Mouse (Mus musculus): Measurements from ENCODE around the gene Glra4. TPM values are rescaled to one million over a fixed set of nuclear protein-coding genes. Genes with fewer than 3 reads are reported as not detected.

Gene Glra4
- total and polyA plus RNA-seq, 3 experiments, result 0.13 TPM; not detected in 2

- Histone ChIP-seq H3K9me3 (replicated peaks; ENCODE audit: insufficient read depth, low read length) (no peaks in the 10 kb centered on the region), H3K36me3 (ENCODE audit: control insufficient read depth in 1 of 2, insufficient read depth in 2 of 2, low read length in 2 of 2) (no peaks in the 10 kb centered on the region), H3K79me2 (ENCODE audit: control insufficient read depth, insufficient read depth, low read length, poor library complexity) (no peaks in the 10 kb centered on the region), H3K27me3 (ENCODE audit: control insufficient read depth in 1 of 2, insufficient read depth in 2 of 2, low read length in 2 of 2) (no peaks in the 10 kb centered on the region), H3K9ac (ENCODE audit: control insufficient read depth, low read depth, low read length, poor library complexity, severe bottlenecking) (no peak overlapping the region), H3K4me1 (ENCODE audit: control insufficient read depth in 1 of 2, insufficient read depth in 2 of 2, low read length in 2 of 2) (no peaks in the 10 kb centered on the region), H3K4me3 (ENCODE audit: control insufficient read depth in 1 of 2, insufficient read depth in 1 of 2, low read depth in 2 of 2, low read length in 2 of 2) (no peak overlapping the region), H3K27ac (ENCODE audit: control insufficient read depth, low read depth, low read length) (no peak overlapping the region)
- no peak for TF ChIP-seq ETS1 (IDR thresholded peaks at IDR 0.05; ENCODE audit: low read depth, low read length)
- DNase-seq (ENCODE audit: low read depth, low spot score), result peak; percentile 5
Measured at GRCm38 (mm10) chrX:136779262-136779661, 679 bp downstream of the Glra4 start.

- DNase-seq (ENCODE audit: low read depth, low spot score), result no peak
- Histone ChIP-seq H3K9me3 (replicated peaks; ENCODE audit: insufficient read depth, low read length) (no peaks in the 10 kb centered on the region), H3K4me3 (ENCODE audit: control insufficient read depth in 1 of 2, insufficient read depth in 1 of 2, low read depth in 2 of 2, low read length in 2 of 2) (no peak overlapping the region), H3K27ac (ENCODE audit: control insufficient read depth, low read depth, low read length) (no peak overlapping the region), H3K4me1 (ENCODE audit: control insufficient read depth in 1 of 2, insufficient read depth in 2 of 2, low read length in 2 of 2) (no peaks in the 10 kb centered on the region), H3K36me3 (ENCODE audit: control insufficient read depth in 1 of 2, insufficient read depth in 2 of 2, low read length in 2 of 2) (no peaks in the 10 kb centered on the region), H3K9ac (ENCODE audit: control insufficient read depth, low read depth, low read length, poor library complexity, severe bottlenecking) (no peak overlapping the region), H3K27me3 (ENCODE audit: control insufficient read depth in 1 of 2, insufficient read depth in 2 of 2, low read length in 2 of 2) (no peaks in the 10 kb centered on the region), H3K79me2 (ENCODE audit: control insufficient read depth, insufficient read depth, low read length, poor library complexity) (no peaks in the 10 kb centered on the region)
- TF ChIP-seq EP300 (IDR thresholded peaks at IDR 0.05; ENCODE audit: low read depth in 1 of 2, low read length in 2 of 2) (no peak), MAFK (IDR thresholded peaks at IDR 0.05; ENCODE audit: borderline replicate concordance, low read depth, low read length) (no peak), HCFC1 (IDR thresholded peaks at IDR 0.05; ENCODE audit: low read depth, low read length) (no peak), ZC3H11A (IDR thresholded peaks at IDR 0.05; ENCODE audit: low read depth, low read length) (no peak), ELF1 (IDR thresholded peaks at IDR 0.05; ENCODE audit: low read depth, low read length) (no peak), SMC3 (IDR thresholded peaks at IDR 0.05; ENCODE audit: low read depth, low read length) (no peak), KAT2A (conservative IDR thresholded peaks at IDR 0.05; ENCODE audit: low read depth, low read length) (no peak), RAD21 (IDR thresholded peaks at IDR 0.05; ENCODE audit: low read depth, low read length) (no peak)
Measured at GRCm38 (mm10) chrX:136778046-136778445, 1.9 kb downstream of the Glra4 start.

- Histone ChIP-seq H3K4me3 (ENCODE audit: control insufficient read depth in 1 of 2, insufficient read depth in 1 of 2, low read depth in 2 of 2, low read length in 2 of 2) (no peak overlapping the region), H3K9ac (ENCODE audit: control insufficient read depth, low read depth, low read length, poor library complexity, severe bottlenecking) (no peak overlapping the region), H3K27me3 (ENCODE audit: control insufficient read depth in 1 of 2, insufficient read depth in 2 of 2, low read length in 2 of 2) (no peaks in the 10 kb centered on the region), H3K9me3 (replicated peaks; ENCODE audit: insufficient read depth, low read length) (no peaks in the 10 kb centered on the region), H3K27ac (ENCODE audit: control insufficient read depth, low read depth, low read length) (no peak overlapping the region), H3K36me3 (ENCODE audit: control insufficient read depth in 1 of 2, insufficient read depth in 2 of 2, low read length in 2 of 2) (no peaks in the 10 kb centered on the region), H3K4me1 (ENCODE audit: control insufficient read depth in 1 of 2, insufficient read depth in 2 of 2, low read length in 2 of 2) (no peaks in the 10 kb centered on the region), H3K79me2 (ENCODE audit: control insufficient read depth, insufficient read depth, low read length, poor library complexity) (no peaks in the 10 kb centered on the region)
- no peak for DNase-seq (ENCODE audit: low read depth, low spot score)
- TF ChIP-seq MAZ (IDR thresholded peaks at IDR 0.05; ENCODE audit: low read depth, low read length), result no peak
- TF ChIP-seq TBP (IDR thresholded peaks at IDR 0.05; ENCODE audit: low read depth, low read length), result no peak
- no peak for TF ChIP-seq USF1 (IDR thresholded peaks at IDR 0.05; ENCODE audit: low read depth, low read length)
- TF ChIP-seq SIN3A (IDR thresholded peaks at IDR 0.05; ENCODE audit: low read length), result no peak
Measured at GRCm38 (mm10) chrX:136773035-136773434, 6.9 kb downstream of the Glra4 start.

All from MEL (cell line).